Mouse (Mus musculus) yolk sac, embryonic 10.5 days (tissue): ENCODE results near the gene Esx1.

Experiments used
- DNase-seq: peaks from one replicate; pipeline ENCODE4 v3.0.0-alpha.2; 2017; ENCODE audit warnings: low spot score

Esx1 gene

DNA sequence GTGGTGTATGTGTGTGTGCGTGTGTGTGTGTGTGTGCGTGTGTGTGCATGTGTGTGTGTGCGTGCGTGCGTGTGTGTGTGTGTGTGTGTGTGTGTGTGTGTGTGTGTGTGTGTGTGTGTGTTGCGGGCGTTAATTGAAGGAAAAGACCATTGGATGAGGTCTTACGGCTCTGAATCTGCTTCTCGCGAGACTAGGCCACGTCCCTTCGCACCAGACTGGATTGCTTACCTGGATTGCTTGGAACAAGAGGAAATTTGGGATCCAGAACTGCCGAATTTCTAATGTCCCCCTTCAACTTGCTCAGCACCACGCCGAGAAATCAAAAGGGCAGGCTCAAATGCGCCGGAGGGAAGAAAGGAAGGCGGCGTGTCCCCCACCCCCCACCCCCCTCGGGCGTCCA, at the start of gene Esx1:
Gene Esx1, minus strand, starts transcription at position 366 of the 400 bp plus-strand sequence.
- no peak for DNase-seq

DNA sequence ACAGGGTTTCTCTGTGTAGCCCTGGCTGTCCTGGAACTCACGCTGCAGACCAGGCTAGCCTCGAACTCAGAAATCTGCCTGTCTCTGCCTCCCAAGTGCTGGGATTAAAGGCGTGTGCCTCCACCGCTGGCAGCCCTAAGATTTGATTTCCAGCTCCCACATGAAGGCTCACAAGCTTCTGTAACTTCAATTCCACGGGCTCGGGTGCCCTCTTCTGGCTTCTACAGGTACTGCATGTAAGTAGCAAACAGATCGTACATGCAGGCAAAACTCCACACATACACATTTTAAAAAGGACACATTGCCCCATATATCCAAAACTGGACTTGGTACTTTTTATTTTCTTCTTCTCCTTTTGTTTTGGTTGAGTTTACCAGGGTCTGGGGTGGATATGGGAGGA, 48.1 kb upstream of the Esx1 start:
- DNase-seq = no peak

DNA sequence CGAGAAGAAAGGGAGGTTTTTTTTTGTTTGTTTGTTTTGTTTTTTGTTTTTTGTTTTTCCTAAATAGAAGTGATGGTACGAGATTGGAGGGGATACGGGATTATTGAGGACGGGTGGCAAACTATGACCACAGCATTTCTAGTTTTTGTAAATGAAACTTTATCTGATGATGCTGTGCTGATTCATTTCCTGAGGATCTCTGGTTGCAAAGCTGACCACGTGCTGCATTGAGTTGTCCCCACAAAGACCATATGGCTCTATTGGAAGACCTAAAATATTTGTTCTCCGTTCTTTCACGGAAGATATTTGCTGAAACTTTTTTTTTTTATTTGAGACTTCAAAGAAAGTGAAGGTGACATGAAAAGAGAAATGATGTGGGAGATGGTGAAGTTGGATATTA, 45.8 kb upstream of the Esx1 start:
- DNase-seq = no peak

DNA sequence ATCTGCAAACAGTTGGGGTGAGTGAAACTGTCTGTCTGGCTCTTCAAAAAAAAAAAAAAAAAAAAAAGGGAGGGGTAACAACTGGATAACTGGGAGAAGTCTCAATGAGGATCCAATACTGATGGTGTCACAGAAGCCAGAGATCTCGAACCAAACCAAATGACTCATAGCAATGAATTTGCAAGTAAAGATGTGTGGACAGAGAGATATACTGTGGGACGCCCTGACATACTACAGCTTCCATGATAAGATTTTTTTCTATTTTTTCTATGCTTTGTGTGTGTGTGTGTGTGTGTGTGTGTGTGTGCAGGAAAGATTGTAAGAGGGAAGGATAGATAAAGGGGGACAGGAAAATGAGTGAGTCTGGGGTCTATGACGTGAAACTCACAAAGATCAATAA, 43.7 kb upstream of the Esx1 start:
- DNase-seq = no peak

DNA sequence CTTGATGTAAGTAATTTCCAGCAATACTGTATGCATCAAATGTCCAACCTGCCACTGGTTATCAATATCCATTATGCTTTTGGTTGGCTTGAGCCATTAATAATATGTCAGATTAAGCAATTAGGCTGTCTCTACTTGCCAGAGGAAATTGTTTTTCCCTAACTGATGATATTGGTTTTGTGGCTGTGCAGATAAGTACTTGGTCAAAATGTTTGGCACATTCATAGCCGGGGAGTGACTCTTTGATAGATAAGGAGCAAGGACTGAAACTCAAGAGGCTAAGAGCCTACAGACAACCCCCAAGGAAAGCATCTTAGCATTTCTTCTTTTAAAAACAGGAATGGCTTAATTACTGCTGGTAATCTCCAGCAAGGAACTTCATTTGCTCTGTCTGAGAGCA, 40.8 kb upstream of the Esx1 start:
- no peak for DNase-seq

DNA sequence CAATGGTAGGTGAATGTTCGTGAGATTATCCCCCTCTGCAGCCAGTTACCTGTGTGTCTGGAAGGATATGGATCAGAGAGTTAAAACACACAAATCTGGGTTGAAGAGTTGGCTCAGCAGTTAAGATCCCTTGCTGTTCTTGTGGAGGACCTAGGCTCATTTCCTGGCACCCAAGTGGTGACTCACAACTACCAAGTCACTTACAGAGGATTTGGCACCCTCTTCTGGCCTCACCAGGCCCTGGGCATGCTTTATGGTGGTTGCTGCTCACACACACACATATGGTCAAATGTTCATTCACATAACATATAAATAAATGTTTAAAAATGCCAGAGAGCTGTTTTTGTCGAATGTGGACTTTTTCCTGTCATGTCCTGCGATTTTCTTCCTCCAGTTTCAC, 39.1 kb upstream of the Esx1 start:
- DNase-seq = no peak

DNA sequence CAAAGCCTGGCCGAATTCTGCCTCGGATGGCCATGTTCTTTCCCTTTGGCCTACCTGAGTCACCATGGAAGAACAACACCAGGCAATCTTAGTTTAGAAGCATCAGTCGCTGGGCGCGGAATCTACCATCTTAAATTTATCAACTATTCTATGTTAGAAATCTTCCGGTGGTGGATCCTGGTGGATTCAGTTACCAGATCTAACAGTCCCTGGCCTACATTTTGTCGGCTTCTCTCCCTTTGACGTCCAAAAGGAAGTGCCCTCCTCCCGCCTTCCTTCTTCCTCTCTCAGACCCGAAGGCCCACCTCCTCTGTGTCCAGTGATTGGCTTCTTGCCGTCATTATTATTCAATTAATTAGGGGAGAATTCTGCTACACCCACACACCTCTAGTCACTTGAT, 27.2 kb upstream of the Esx1 start:
- no peak for DNase-seq

DNA sequence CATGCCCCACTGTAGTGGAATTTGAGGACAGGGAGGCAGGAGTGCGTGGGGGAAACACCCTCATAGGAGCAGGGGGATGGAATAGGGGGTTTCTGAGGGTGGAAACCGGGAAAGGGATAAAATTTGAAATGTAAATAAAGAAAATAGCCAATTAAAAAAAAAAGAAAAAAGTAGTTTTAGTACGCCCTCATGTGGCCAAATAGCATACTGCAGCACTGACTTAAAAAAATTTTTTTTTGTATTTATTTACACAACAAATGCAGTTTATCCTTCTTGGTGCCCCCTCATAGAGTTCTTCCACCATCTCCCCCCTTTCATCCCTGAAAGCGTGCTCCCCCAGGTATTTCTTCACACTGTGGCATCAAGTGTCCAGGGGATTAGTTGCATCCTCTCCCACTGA, 22.8 kb upstream of the Esx1 start:
- DNase-seq = no peak

DNA sequence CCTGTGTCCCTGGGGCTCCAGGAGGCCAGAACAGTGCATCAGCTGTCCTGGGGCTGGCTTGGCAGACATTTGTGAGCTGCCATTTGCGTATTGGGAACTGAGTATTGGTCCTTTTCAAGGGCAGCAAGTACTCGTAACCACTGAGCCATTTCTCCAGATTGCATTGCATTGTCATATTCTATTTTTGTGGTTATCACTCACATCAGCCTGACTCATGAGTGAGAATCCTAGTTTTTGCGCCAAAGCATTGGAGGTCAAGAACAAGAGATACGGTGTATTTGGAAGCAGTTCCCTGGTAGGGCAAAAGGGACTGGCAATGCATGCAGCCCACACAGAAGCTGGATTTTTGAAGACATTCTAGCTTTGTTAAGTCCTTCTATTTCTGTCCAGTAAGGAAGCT, 21.8 kb upstream of the Esx1 start:
- DNase-seq = no peak

DNA sequence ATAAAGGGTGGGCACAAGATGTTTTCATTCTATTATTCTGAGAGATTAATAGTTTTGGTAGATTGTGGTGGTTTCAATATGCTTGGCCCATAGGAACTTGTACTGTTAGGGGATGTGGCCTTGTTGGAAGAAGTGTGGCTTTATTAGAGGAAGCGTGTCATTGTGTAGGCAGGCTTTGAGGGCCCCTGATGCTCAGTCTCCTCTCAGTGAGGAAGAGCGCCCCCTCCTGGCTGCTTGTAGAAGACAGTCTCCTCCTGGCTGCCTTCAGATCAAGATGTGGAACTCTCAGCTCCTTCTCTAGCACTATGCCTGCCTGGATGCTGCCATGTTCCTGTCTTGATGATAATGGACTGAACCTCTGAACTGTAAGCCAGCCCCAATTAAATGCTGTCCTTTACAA, 20.7 kb upstream of the Esx1 start:
- no peak for DNase-seq

DNA sequence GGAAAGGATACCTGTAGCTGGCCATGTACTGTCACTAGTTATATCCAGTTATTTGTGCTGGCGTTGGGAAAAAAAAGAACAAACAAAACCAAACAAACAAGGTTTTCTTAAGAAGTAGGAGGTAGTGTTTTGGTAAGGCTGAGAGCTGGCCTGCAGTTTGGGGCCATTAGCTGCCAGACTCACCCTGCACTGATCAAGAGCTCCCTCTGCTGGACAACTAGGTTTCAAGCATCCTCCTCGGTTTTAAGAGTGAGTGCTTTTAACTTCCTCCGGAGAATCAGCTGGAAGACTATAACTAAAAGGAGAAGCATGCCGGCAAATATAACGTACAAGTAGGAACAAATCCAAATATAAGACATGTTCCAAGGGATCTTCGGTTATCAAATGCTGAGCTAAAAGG, 19.8 kb upstream of the Esx1 start:
- DNase-seq = no peak

DNA sequence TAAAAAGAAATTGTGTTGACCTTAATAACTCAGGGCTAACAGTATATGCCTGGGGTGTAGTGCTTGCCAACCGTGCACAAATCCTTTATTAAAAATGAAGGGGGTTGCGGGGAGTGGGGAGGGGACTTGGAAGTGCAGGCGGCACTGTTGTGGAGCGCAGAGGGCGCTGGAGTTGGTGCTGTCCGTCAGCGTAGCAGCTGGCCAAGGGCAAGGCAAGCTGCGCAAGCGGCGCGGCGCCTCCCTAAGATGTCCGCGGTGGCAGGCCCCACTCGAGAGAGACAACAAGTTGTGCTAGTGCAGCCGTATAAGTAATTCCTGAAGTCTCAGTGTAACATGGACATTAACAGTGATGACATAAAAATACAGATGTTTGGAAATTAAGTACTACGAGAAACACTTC, 5.7 kb upstream of the Esx1 start:
- no peak for DNase-seq

DNA sequence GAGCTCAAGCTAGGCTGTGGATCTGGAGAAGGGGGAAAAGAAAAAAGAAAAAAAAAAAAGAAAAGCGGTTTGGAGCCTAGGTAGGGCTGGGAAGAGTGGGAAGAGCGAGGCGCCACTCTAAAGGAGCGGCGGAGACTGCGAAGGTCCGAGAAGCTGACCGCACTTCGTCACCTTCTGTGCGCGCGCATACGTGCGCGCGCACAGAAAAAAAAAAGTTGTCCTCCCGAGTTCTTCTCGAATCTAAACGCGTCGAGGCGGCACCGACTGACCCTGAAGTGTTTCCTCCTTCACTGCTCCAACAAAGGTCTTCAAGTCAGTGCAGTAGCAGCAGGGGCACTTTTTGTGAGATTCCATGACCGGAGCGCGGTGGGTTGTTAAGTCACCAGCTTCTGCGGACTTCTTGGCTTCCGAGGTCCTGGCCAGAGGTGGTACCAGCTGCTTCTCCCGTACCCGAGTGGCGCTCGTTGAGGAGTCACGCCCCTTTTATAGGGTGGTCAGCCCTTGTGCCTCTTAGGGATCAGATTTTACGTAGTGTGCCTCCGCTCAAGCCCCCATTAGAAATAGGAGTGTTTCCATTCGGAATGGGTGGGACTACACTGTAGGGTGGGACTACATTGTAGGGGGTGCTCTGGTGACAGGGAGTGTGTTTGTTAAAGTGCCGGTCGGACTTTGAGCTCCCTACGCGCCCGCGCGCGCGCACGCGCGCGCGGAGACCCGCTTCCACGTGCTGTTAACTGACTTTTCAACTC, 2.0 kb downstream of the Esx1 start:
- peak; percentile 66 for DNase-seq

DNA sequence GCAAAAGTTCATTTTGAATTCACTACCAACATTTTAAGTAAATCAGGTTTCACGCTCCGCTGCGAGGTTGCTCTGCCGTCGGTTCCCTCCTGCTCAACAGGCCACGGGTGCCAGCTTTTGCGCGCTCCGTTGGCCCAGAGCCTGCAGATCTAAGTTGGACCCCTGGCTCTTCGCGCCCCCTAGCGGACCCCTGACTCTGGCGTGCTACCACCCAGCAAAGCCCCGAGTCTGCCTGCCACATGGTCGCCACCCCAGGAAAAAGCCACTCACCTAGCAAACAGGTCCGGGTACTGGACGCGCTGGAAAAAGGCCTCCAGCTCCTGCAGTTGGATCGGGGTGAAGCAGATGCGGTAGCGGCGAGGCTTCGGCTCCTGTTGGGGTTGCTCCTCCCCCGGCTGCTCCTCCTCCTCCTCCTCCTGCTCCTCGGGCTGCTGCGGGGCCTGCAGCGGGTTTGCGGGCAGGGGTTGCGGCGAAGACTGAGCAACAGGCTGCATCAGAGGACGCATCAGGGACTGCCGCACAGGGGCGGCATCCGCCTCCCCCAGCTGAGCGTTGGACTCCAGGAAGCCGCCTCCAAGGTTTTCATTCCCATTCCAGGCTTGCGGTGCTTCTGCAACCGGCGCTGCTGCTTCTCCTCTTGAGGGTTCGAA, 3.7 kb downstream of the Esx1 start:
- peak; percentile 75 for DNase-seq

DNA sequence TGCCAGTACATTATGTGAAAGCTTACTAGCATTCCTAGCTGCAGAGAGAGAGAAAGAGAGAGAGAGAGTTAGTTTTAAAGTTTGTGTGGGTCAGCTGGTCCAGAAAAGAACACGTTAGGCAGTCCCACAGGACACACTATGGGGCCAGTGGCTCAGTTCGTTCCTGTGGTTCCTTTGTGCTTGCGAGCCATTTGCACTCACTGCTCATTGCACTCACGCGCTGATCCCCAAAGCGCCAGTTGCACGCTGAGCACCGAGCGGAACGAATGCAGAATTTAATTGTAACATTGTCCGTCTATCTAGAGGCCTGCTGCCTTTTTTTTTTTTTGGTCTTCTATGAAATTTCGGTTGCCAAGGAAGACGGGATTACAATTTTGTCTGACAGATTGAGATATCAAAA, 15.4 kb downstream of the Esx1 start:
- no peak for DNase-seq

DNA sequence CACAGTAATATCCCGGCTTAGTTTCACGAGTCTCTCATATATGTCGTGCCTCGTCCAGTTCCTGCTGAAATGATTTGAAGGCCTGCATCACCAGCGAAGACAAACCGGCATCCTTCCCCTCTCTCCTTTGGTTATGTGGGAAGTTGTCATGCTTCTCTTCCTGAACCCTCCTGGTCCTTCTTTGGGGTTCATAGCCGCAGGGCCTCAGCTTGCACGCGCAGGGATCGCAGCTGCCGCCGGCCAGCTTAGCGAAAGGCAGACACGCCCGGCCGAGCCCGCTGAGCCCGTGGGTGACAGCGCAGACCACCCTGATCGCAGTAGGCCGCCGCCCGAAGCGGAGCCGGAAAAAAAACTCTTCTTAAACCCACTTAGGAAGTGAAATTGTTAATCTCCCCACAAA, 17.4 kb downstream of the Esx1 start:
- DNase-seq = no peak
